Mouse (Mus musculus): Measurements from ENCODE around the gene Gm20388.

GRCm38 (mm10) chr8:123717516-123718490, 3807.2 kb downstream of the Gm20388 start:
- TF ChIP-seq CTCF (conservative IDR thresholded peaks at IDR 0.05; ENCODE audit: insufficient read depth, insufficient read length, low read depth, low read length) = no peak
- TF ChIP-seq POLR2A (IDR thresholded peaks at IDR 0.05; ENCODE audit: low read depth, low read length) = no peak

Data from kidney, adult 2 months (tissue).